Comparison of ENCODE assay signal across 14 mouse cellular contexts in genomic region chr8:118055536-118055935, GRCm38 (mm10).
A peak's percentile ranks its signal among the peaks of the same experiment; 100 is the strongest.
DNase-seq lines count a peak whose midpoint lies in the region.
"Had no signal": no experiment of that assay in that cellular context is flagged by ENCODE, and none has a peak within 500 bp of the region (broad histone marks: within the 10 kb centered on the region; RNA-seq: fewer than 3 reads in every experiment).

No protein-coding gene starts in this region.

- DNase-seq in left cerebral cortex, postnatal 25 days (ENCODE audit: low spot score in 2 of 2), result peak; percentile 14 to 23
- DNase-seq in left cerebral cortex, postnatal 4 days, result no peak
- DNase-seq in right cerebral cortex, postnatal 4 days, result peak; percentile 26
- no peak for DNase-seq in right cerebral cortex, adult 18-20 months
- DNase-seq in brain, embryonic 18.5 days (ENCODE audit: low read depth, low spot score), result peak; percentile 18
- no peak for DNase-seq in ovary, postnatal 36 days (ENCODE audit: low spot score)
- DNase-seq: adrenal gland, postnatal 10 days; adrenal gland, postnatal 36 days; cerebellum, adult 11-12 months; cerebellum, adult 8-10 months; cerebellum, postnatal 10 days; gastrocnemius, postnatal 25 days; heart, adult 2 months; heart, postnatal 14 days had no signal

- intact Hi-C loops in left cerebral cortex, postnatal 25 days (cut with DNase I), result no loop called here
- intact Hi-C loops in left cerebral cortex, postnatal 4 days (cut with DNase I), result no loop called here

Comparison
In these comparisons a context has a peak if more than half of its experiments do, and no peak if none do; other contexts are left out.
1. DNase-seq: peak in left cerebral cortex, postnatal 25 days (2 of 2), right cerebral cortex, postnatal 4 days (single experiment) and brain, embryonic 18.5 days (single experiment); none in left cerebral cortex, postnatal 4 days (single experiment), right cerebral cortex, adult 18-20 months (single experiment) and ovary, postnatal 36 days (single experiment).